Mouse (Mus musculus) regulatory T cell (primary cell): ENCODE measurements at regions not wholly inside any gene's neighbourhood (a gene's known extent, or its start where the extent isn't known, plus 50 kb on each side); places are given as distances from the start of the nearest gene placed in this dataset.

Experiments
- in situ Hi-C: fragments of 300-600 bp; cut with MboI, MseI; formaldehyde crosslinking; loops from one replicate; pipeline ENCODE4 v1.15.1; 2025; ENCODE audit warnings: high pct_unique_total_duplicates

DNA sequence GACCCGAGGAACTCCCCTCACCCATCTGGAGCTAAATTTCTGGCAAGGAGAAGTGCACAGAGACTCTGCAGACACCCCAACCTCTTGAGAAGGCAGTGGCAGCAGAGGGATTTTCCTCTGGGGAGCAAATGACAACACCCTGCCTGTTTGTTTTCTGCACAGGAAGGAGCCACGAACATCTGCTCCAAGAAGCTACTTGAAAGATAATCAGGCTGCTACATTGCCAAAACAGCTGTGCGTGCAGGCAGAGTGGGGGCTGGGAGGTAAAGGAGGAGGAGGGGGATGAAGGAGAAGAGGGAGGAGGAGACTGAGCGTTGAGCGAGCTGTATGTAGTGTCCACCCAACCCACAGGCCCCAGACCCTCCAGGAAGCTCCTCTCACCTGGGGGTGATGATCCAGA lies 149.0 kb downstream of the Rplp1 start:
- in situ Hi-C loops: no loop called here

DNA sequence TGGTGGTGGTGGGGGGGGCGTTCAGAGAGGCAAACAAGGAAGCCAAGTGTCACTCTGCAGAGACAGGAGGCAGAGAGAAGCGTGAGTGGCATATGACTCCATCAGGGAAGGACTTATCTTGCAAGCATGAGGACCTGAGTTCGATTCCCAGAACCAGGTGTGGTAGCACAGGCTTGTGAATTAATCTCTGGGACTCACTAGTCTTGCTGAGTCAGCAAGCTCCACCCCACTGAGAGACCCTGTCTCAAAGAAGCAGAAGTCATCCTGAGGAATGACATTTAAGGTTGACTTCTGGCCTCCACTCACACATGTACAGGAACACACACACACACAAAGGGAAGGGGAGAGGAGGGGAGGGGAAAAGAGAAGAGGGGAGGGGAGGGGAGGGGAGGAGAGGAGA lies 156.5 kb downstream of the Rplp1 start:
- in situ Hi-C loops: no loop called here

DNA sequence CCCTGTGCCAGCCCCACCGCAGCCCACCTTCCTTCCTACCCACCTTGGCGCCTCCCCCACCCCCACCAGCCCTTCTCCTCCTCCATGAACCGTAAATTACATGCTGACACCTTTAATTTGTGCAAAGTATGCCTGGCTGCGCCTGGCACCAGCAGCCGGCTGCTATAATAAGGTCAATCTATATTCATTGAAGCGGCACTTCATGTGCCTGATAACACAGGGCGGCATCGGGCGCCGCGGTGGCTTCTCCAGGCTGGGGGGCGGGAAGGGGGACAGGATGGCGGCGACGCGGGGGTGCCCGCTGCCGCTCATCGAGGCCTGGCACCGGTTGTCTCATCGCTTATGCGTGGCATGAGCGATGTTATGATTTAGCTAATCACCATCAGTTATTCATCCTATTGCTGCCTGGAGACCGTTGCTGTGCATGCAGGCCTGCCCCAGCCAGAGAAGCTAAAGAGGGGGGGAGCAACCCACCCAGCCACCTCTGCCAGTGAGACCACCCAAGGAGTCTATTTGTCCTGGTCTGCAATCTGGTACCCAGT lies 157.5 kb downstream of the Rplp1 start:
- in situ Hi-C loops: no loop called here

DNA sequence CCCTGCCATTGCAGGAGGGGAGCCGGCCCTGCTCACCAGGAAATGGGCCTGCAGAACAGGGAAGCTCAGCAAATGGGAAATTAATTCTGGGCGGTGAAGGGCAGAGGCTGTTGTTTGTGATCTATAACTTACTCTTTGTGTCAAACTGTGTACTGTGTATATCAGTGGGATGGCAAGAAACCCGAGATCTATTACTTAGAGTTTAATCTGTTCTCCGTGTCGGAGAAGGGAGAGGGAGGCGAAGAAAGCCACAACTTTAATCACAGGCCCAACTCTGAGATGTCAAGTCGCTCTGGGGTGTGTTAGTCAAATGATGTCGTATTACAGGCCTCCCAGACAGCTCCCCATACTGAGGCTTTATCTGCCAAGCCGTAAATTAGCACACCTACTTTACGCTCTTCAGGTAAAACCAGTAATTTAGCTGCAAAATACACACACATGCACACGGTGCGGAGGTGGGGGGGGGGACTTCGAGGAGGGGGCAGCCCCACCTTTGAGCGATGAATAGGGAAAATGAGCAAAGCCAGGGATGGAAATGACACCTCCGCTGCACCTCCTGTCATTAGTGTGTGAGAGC lies 158.0 kb downstream of the Rplp1 start:
- in situ Hi-C loops: no loop called here

DNA sequence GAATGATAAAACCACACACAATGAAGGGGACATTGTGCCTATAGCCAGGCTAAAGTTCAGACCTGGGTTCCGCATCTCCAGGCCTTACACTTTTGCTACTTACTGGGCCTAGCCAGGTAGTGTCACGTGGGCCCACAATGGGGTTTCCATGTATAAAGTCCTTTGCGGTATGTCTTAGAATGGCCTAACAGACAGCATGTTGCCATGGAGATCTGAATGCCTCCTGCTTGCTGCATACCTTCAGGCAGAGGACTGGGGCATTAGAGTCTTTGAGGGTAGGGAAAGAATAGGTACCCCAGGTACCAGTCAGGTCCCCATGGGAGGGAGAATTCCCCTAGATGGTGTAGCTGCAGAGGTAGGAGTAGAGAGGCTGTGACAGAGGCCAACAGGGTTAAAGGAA lies 159.0 kb downstream of the Rplp1 start:
- in situ Hi-C loops: no loop called here

DNA sequence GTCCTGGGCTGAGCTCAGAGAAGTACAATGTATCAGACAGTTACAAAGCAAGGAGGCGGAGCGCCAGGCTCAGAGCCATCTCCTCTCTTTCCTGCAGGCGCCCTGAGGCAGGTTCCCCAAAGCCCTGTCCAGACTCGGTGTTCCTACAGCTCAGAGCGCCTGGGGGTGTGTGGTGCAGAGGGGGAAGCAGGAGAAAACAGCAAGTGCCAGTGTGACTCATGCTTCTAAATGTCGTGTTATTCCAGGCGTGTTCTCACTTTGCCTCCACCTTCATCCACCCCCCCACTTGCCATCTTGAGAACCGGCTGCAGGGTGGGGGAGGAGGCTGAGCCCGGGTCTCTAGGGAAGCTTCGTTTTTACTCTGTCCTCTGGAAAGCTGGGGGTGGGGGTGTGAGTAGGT lies 160.5 kb downstream of the Rplp1 start:
- in situ Hi-C loops: no loop called here

DNA sequence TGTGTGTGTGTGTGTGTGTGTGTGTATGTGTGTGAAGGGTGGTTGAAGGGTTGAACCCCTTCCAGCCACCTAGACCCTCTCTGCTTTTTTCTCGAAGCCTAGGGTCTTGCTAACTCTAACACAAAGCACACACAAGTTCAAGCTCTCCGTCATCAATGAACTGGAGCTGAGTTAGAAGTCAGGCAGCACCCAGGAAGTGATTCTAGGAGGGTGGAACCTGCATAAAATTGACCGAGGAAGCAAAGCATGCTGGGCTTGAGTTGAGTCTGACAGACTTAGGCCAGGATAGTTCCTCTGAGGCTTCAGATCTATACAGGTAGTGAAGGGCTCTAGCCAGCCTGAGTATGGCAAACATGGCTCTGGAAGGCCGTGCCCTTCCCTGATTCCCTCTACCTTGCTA lies 165.1 kb downstream of the Rplp1 start:
- in situ Hi-C loops: no loop called here

DNA sequence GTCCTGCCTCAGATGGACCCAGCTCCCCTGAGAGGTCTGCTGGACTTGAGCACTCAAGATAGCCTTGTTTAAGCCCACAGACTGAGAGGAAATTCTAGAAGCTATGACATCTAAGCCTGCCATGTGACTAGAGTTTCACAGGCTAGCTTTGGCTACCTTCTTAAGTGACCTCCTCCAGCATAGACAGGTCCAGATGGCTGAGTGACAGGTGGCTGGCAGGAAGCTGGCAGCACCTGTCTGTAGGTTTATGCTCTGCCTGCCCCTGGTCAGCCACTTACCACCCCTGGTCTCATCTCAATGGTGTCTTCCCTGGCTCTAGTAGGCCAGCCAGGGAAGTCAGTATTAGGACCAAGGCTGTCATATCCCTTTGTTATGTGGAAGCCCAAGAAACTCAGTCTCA lies 165.9 kb downstream of the Rplp1 start:
- in situ Hi-C loops: no loop called here

DNA sequence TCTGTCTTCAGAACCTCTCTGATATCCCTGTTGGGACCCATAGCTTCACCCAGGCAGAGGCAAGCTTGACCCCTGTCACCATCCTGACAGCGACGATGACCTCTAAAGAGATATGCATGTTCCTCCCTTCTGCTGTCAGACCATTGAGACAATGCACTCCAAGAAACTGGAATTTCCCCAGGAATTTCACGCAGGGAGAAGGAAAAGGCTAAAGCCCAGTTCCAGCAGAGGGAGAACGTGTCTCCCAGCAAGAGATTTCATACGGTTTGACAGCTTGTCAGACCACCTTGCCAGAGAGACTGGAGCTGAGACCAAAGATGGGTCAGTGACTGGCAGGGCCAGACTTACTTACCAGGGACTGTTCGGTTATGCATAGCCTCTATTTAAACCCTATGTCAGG lies 167.9 kb downstream of the Rplp1 start:
- in situ Hi-C loops: no loop called here

DNA sequence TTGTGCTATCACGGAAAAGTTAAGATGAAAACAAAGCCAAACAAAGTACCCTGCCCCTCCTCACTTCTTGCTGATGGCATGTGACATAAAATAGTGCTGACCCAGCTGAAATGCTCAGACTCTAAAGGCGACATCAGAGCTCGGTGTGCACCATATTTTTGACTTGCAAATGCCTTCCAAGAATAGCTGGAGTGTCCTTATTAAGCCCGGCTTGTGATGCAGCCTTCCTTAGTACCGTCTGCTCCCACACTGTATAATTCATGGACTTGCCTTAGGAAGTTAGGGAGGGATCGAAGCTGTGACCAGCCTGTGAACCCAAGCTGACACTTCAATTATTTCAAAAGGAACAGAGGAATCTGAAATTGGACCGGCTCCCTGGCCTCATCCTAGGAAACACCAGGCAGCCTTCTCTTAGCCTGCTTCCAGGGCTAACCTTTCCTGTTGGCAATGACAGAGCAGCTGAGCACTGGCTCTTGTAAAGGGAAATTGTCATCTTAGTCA lies 169.0 kb downstream of the Rplp1 start:
- in situ Hi-C loops: no loop called here

DNA sequence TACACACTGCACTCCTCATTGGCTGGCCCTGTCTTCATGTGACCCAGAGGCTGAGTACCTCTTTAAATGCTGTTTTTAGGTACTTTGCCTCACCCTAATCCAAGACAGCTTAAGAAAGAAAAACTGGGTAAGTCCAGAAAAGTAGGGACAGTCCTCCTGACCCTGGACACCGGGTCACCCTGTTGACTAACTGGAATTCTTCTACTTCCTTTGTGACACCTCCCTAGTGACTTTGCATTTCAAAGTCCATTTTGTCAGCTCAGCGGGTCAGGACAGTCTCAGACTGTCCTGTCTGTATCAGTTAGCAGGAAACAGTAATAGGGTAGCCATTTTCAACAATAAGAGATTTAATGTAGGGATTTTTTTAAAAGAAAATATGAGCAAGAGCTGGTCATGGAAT lies 180.8 kb downstream of the Rplp1 start:
- in situ Hi-C loops: no loop called here

DNA sequence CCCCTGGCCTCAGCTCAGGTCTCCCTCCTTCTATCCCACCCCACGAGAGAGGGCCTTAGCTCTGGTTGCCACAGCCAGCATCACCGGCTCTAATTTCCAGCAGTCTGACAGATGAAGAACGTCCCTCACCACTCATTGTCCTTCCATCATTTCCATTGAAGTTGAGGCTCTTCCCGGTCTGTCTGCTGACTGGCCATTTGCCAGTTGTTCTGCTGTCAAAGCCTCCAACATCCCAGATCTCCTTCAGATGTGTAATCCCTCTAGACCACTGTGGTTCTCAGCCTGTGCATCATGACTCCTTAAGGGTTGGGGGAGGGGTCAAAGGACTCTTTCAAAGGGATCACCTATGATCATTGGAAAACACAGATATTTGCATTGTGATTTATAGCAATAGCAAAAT lies 181.6 kb downstream of the Rplp1 start:
- in situ Hi-C loops: no loop called here

DNA sequence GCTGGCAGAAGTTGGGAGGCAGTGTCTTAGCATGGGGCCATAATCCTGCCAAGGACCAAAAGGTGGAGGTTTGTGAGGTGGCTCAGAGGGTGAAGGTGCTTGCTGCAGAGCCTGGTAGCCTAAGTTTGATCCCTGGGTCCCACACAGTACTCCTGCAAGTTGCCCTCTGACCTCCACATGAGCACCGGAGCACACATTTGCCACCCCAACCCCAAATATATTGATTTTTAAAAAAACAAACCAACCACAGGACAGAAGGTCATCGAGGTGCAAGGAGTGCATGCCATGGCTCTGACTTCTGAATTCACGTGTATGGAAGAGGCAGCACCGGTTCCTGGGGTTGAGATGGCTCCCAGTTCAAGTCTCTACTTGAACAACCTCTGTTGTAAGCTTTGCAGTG lies 186.2 kb downstream of the Rplp1 start:
- in situ Hi-C loops: no loop called here

DNA sequence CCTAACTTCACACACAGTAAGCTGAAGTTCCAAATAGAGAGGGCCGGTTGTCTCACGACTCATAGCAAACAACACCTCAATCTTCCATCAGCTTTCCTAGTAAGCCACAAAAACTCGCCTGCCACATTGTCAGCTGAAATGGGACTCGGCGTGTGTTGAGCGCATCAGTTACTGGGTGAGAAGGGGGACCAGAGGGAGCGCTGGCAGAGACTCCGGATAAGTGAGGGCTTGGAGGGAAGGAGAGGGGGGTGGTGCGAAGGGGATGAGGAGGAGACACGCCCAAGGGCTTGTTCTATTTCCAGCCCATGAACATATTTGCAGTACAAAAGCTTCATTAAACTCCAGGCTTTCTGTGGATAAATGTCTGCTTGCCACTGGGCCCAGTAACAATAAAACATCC lies 186.7 kb downstream of the Rplp1 start:
- in situ Hi-C loops: no loop called here

DNA sequence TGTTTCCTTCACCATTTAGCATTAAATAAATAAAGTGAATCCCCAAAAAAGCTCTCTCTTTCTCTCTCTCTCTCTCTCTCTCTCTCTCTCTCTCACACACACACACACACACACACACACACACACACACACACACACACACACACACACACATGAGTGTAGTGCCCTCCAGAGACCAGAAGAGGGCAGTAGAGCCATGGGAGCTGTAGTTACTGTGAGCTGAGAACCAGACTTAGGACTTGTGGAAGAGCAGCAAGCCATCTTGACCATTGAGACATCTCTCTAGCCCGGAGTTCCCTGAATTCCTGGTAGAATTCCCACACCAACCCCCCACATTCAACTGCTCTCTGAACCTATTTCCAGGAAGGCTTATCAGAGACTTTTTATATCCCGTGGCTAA lies 190.3 kb downstream of the Rplp1 start:
- in situ Hi-C loops: no loop called here

DNA sequence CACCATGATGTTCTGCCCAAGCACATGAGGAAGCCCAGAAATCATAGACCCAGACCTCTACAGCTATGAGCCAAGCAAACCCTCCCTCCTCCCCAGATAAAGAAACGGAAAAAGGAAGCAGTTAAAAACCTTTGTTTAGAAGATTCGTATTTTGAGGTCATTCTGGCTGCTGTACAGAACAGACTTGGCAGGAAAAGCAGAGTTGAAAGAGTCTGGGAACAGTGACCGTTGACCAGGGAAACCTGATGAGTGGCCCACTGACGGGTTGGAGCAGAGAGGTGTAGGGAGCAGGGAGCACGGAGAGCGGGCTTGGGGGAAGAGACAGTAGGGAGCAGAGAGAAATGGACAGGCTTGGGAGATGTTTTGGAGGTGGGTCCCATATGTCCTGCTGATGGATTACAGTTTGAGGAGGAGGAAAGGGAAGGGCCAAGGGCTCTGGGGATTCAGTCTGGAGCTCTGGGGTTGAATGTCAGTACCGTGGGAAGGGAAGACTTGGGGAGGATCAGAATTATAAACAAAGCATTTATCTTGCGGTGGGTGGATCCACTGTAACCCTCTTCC lies 191.2 kb downstream of the Rplp1 start:
- in situ Hi-C loops: no loop called here

DNA sequence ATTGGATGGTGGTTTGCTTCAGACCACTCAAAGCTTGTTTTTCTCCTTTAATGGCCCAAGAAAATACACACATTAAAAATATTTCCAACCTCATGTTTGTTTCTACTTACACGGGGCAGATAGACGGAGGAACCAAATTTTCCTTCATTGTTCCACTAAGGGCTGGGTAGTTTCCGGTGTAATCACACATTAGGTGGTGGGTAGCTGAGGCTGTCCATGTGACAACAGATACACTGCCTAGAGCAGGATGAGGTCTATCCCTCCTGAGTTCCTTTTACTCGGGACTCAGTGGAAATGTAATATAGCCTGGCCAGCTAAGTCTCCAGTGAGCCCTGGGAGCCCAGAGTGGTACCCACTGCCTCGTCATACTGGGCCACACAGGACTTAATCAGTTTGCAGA lies 192.5 kb downstream of the Rplp1 start:
- in situ Hi-C loops: no loop called here

DNA sequence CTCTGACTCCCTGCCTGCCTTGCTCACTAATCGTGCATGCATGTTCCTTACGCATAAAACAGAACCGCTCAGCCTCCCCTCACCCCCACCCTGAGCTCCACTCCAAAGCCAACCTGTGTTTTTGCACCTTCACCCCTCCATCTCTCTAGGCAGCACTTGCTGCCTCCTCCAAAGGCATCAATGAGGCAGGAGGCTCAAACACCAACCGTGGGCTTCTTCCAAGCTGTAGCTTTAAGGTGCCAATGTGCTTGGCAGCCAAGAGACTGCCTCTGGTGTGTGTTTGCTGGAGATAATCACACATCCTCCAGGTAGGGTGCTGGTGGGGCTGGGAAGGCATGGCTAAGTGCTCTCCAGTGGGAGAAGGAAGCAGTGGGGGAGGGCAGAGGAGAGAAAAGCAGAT lies 193.3 kb downstream of the Rplp1 start:
- in situ Hi-C loops: no loop called here

DNA sequence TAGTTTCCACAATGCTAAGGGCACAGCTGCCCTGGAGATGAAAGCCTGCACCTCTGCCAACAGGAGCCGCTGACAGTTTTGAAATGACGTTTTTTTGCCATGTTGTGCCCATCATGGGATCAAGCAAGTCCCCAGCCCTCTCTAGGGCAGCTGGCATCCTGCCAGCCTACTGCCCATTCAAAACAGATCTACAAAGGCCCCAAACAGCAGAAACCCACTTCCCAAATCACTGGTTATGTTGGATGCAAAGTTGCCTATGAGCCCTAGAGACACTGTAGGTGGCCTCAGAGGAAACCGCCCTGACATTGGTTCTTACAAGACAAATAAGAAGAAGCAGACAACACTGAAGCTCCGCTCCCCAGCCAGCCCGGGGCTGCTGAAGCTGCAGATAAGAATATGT lies 194.1 kb downstream of the Rplp1 start:
- in situ Hi-C loops: no loop called here

DNA sequence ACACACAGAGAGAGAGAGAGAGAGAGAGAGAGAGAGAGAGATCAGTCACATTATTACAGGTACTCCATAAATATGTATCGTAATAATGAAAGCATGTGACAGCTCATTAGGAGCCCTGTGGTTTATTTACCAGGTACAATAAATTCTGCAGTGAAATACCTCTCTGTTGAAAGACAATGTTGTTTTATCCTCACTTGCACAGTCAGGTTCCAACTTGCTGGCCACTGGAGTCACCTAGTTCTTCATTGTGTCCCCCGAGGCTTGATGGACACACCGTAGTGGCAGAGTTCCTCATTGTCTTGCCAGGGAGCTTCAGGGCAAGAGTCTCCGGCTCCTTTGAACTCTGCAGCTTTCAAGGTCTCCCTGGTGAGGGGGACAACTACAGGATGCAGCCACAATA lies 197.6 kb downstream of the Rplp1 start:
- in situ Hi-C loops: no loop called here

DNA sequence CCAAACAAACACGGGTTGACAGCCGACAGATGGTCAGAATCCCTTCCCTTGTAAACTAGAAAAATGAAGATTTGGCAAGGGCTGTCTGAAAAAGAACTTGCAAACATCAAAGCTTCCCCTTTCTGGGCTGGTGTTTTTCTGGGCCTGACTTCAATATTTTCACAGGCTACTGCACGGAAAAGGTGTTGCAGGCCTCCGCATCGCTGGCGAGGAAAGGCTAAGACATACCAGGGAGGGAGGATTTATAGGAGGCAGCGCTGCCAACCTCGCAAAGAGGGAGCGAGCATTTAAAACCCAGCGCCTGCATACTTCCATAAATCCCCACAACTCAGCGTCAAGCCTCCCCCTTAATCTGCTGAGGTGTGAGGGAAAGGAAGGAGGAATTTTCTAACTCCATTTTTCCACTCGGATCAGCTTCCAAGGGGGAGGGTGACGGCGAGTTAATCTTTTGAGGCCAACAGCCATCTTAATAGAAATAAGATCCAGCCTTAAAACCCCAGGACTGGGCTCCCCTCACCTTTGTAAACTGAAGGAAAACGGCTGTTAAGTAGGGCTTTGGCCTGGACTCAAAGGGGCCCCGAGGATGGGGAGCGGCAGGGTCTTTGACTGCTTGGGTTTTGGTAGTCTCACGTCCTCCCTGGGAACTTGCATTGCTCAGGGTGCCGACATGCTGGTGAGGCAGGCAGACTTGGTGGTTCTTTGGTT lies 199.9 kb downstream of the Rplp1 start:
- in situ Hi-C loops: loop anchor here (5.0 kb wide), 1 partner anchor 108 kb away; no protein-coding TSS in a partner anchor

DNA sequence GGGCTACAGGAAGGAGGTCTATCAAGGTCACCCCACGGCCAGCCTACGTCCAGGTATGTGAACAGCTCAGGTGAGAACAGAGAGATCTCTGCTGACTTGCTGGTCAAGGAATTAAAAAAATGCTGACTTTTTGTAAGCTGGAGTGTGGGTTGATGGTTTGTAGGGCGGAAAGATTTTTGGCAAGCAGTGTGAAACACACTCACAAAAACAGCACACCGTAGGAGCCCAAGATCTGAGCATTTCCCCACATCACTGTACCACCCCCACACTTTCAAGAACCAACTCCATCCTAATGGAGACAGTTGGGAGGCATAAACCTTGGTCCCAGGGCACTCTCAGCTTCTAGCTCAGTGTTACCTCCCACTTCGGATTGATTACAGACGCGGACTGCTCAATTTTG lies 200.5 kb downstream of the Rplp1 start:
- in situ Hi-C loops: loop anchor here (5.0 kb wide), 1 partner anchor 108 kb away; no protein-coding TSS in a partner anchor

DNA sequence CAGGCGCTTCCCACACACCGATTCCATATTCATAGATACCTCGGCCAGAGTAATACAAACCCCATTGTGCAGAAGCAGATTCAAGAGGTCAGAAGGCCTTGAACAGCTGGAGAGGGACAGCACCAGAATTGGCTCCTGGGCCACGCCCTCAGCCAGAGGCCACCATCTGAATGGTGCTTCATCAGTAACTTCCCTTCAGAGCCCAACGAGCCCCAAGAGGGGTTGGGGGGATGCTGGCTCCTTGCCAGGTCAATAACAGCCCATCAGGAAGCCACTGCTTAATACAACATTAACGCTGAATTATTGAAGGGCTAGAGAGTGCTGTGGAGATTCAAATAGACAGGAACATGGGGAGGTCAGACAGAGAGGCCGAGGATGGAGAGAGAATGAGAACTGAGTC lies 203.0 kb downstream of the Rplp1 start:
- in situ Hi-C loops: loop anchor here (5.0 kb wide), 1 partner anchor 111 kb away; no protein-coding TSS in a partner anchor
